Mouse (Mus musculus): ENCODE data around the gene Tnrc18. TPM values are rescaled to one million over a fixed set of nuclear protein-coding genes. Genes with fewer than 3 reads are reported as not detected.
"Not testable (repeated sequence)": the region's sequence is repeated elsewhere in the genome, so short reads cannot be mapped to it uniquely, and the experiment has no call there.

The Tnrc18 gene
- polyA plus RNA-seq, 1 experiment from 2014 or later = 40.7 TPM

DNA sequence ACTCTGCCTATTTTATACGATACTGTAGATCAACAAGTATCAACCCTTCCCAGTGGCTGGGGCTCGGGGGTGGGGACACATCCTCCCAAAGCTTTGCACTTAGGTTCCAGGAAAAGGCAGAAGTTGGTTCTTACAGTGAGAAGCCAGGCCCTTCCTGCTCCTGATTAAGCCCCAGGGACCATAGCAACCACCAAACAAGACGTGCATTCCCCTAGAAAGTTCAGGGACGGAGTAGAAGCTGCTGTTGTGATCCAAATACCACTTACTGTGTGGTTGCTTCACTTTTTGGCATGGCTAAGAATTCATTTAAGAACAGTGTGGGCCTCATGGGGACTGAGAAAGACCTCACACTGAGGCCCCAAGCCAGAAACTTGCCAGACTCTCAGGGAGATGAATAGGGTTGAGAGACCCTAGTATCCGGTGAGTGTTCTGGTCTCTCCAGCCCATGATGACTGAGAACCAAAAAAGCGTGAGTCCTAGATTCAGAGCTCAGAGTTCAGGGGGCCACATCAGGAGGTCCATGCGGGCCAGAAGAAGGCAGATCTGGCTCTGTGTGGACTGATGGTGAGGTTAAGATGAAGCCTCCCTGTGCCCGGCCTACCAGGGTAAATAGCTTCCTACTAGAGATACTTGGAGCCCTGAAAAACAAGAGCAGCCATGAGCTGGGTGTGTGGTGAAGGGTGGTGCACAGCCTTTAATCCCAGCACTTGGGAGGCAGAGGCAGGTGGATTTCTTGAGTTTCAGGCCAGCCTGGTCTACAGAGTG, 24.1 kb upstream of the Tnrc18 start:
- Histone ChIP-seq H3K4me1 (replicated peaks) (no peaks in the 10 kb centered on the region), H3K27me3 (no peaks in the 10 kb centered on the region), H3K9me3 (no peaks in the 10 kb centered on the region), H3K27ac (no peak overlapping the region), H3K36me3 (no peaks in the 10 kb centered on the region), H3K4me2 (replicated peaks) (no peak overlapping the region), H3K4me3 (replicated peaks) (no peak overlapping the region), H3K9ac (replicated peaks) (no peak overlapping the region)
- WGBS = 86% methylated on average over 8 of the region's 8 CpGs
- ATAC-seq = no peak

DNA sequence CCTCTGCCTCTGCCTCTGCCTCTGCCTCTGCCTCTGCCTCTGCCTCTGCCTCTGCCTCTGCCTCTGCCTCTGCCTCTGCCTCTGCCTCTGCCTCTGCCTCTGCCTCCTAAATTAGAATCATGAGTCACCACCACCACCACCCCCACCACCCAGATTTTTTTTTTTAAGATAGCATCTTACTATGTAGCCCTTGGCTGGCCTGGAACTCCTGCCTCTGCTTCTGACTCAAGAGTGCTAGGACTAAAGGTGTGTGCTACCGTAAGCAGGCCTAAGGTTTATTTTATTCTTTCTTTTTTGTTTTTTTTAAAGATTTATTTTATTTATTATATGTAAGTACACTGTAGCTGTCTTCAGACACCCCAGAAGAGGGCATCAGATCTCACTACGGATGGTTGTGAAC, 20.0 kb upstream of the Tnrc18 start:
- H3K4me1 ChIP-seq (replicated peaks); H3K27ac ChIP-seq; H3K4me2 ChIP-seq (replicated peaks); H3K36me3 ChIP-seq; H3K9me3 ChIP-seq; ATAC-seq; H3K4me3 ChIP-seq (replicated peaks); H3K27me3 ChIP-seq; H3K9ac ChIP-seq (replicated peaks): not testable (repeated sequence)
- WGBS = 100% methylated on average over 2 of the region's 2 CpGs

GRCm38 (mm10) chr5:142836891-142837290, 19.4 kb upstream of the Tnrc18 start:
- no peaks in the 10 kb centered on the region for H3K27me3 ChIP-seq
- ATAC-seq = no peak
- WGBS = 73% methylated on average over 6 of the region's 6 CpGs

DNA sequence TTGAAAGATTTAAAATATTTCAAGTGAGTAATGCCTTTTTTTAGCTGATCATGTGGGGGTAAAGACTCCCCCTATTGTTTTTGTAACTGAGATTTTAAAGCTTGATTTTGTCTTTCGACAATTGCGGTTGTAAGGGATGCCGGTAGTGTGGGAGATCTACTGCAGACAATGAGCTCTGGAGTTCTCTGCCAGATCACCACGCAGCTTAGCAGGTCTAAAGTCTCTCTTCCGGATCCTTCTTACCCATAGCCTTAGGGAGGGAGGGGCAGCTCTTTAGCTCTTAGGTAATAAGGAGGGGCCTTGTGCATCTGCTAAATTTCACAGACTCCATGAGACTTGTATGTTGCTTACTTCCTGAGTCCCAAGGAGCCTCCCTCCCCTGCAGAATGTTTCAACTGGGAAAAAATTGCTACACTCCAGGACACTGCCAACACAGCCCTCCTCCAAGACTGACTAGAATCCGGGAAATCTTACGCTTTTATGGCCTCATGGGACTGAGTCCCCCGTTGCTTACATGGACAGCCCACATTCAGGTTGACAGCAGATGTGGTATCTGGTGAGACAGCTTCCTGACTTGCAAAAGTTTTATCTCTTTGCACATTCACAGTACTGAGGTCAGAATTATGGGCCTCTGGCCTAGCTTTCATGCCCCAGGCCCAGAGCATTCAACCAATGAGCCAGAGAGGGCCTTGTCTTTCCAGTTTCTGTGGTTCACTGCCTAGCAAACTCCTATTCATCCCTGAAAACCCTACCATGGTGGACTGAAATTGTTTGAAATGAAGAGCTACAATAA, 16.4 kb upstream of the Tnrc18 start:
- H3K4me2 ChIP-seq (replicated peaks) = no peak overlapping the region

More at GRCm38 (mm10) chr5:142836891-142837290, 19.4 kb upstream of the Tnrc18 start:
- no peak overlapping the region for H3K4me3 ChIP-seq (replicated peaks)
- no peak overlapping the region for H3K27ac ChIP-seq
- no peak overlapping the region for H3K9ac ChIP-seq (replicated peaks)
- no peaks in the 10 kb centered on the region for H3K36me3 ChIP-seq
- H3K9me3 ChIP-seq = no peaks in the 10 kb centered on the region
- no peak overlapping the region for H3K4me2 ChIP-seq (replicated peaks)
- H3K4me1 ChIP-seq (replicated peaks) = no peaks in the 10 kb centered on the region

DNA sequence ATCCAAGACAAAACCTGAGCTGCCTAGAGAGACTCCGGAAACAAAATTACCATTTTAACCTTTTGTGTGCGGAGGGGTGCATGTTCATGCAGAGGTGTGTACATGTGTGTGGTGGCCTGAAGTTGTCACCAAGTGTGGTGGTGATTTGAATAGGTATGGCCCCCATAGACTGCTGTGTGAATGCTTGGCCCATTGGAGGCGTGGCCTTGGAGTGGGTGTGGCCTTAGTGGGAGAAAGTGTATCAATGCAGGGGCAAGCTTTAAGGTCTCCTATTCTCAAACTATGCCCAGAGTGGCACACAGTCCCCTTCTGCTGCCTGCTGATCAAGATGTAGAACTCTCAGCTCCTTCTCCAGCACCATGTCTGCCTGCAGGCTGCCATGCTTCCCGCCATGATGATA, 8.7 kb upstream of the Tnrc18 start:
- no peaks in the 10 kb centered on the region for H3K27me3 ChIP-seq
- peaks cover 41% of the 10 kb centered on the region for H3K4me1 ChIP-seq (replicated peaks)
- H3K36me3 ChIP-seq = no peaks in the 10 kb centered on the region
- H3K27ac ChIP-seq = no peak overlapping the region
- H3K4me2 ChIP-seq (replicated peaks) = no peak overlapping the region
- 90% methylated on average over 4 of the region's 4 CpGs for WGBS
- no peak for ATAC-seq
- no peaks in the 10 kb centered on the region for H3K9me3 ChIP-seq
- no peak overlapping the region for H3K4me3 ChIP-seq (replicated peaks)
- H3K9ac ChIP-seq (replicated peaks) = no peak overlapping the region

More for the DNA sequence above, 16.4 kb upstream of the Tnrc18 start:
- Histone ChIP-seq H3K9me3 (no peaks in the 10 kb centered on the region), H3K27me3 (no peaks in the 10 kb centered on the region), H3K36me3 (no peaks in the 10 kb centered on the region), H3K27ac (no peak overlapping the region), H3K4me3 (replicated peaks) (no peak overlapping the region), H3K9ac (replicated peaks) (no peak overlapping the region), H3K4me1 (replicated peaks) (no peaks in the 10 kb centered on the region)
- 73% methylated on average over 8 of the region's 8 CpGs for WGBS
- no peak for ATAC-seq

GRCm38 (mm10) chr5:142825665-142826064, 8.2 kb upstream of the Tnrc18 start:
- 77% methylated on average over 5 of the region's 5 CpGs for WGBS
- Histone ChIP-seq H3K27ac (peak overlapping the region; percentile 100; the same call in 1 of the 2 replicates), H3K9me3 (no peaks in the 10 kb centered on the region), H3K9ac (replicated peaks) (no peak overlapping the region), H3K4me1 (replicated peaks) (peaks cover 41% of the 10 kb centered on the region), H3K27me3 (no peaks in the 10 kb centered on the region), H3K4me3 (replicated peaks) (no peak overlapping the region), H3K36me3 (no peaks in the 10 kb centered on the region), H3K4me2 (replicated peaks) (no peak overlapping the region)
- no peak for ATAC-seq

GRCm38 (mm10) chr5:142824091-142824490, 6.6 kb upstream of the Tnrc18 start:
- H3K4me1 ChIP-seq (replicated peaks) = peaks cover 41% of the 10 kb centered on the region
- H3K27me3 ChIP-seq = no peaks in the 10 kb centered on the region
- H3K27ac ChIP-seq = peak overlapping the region; percentile 100
- peak overlapping the region; percentile 99 for H3K9ac ChIP-seq (replicated peaks)
- no peaks in the 10 kb centered on the region for H3K36me3 ChIP-seq
- peak overlapping the region; percentile 100 for H3K4me3 ChIP-seq (replicated peaks)
- 16% methylated on average over 6 of the region's 6 CpGs for WGBS
- peak overlapping the region; percentile 82 for H3K4me2 ChIP-seq (replicated peaks)
- no peak for ATAC-seq
- H3K9me3 ChIP-seq = no peaks in the 10 kb centered on the region

- H3K27ac ChIP-seq = peak overlapping the region; percentile 100
- H3K9me3 ChIP-seq = no peaks in the 10 kb centered on the region
- peak overlapping the region; percentile 82 for H3K4me2 ChIP-seq (replicated peaks)
- H3K9ac ChIP-seq (replicated peaks) = peak overlapping the region; percentile 99
- H3K4me3 ChIP-seq (replicated peaks) = peak overlapping the region; percentile 100
- H3K27me3 ChIP-seq = no peaks in the 10 kb centered on the region
- WGBS = 5% methylated on average over 31 of the region's 31 CpGs
- no peaks in the 10 kb centered on the region for H3K36me3 ChIP-seq
- peaks cover 41% of the 10 kb centered on the region for H3K4me1 ChIP-seq (replicated peaks)
- ATAC-seq = peak; percentile 34
Measured at GRCm38 (mm10) chr5:142823096-142824062, 5.9 kb upstream of the Tnrc18 start.

GRCm38 (mm10) chr5:142822286-142823095, 5.0 kb upstream of the Tnrc18 start:
- WGBS = under 1% methylated on average over 36 of the region's 36 CpGs
- peaks cover 41% of the 10 kb centered on the region for H3K4me1 ChIP-seq (replicated peaks)
- peak overlapping the region; percentile 82 for H3K4me2 ChIP-seq (replicated peaks)
- no peak for ATAC-seq
- no peaks in the 10 kb centered on the region for H3K36me3 ChIP-seq
- H3K9ac ChIP-seq (replicated peaks) = peak overlapping the region; percentile 99
- H3K4me3 ChIP-seq (replicated peaks) = peak overlapping the region; percentile 100
- H3K27ac ChIP-seq = peak overlapping the region; percentile 100
- no peaks in the 10 kb centered on the region for H3K27me3 ChIP-seq
- H3K9me3 ChIP-seq = no peaks in the 10 kb centered on the region

DNA sequence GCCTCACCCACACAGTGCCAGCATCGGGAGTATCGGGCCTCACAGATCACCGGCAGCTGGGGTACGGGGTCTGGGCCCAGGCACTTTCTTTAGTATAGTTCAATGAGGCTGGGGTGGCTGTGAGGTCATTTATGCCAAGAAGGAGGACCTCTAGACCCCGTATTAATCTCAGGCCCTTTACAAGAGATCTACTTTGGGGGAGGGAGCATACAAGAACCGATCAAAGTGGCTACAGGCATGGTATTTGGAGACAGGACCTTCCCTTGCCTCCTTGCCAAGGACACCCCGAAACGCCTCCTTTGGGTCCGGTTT, 4.5 kb upstream of the Tnrc18 start:
- no peaks in the 10 kb centered on the region for H3K27me3 ChIP-seq
- H3K4me1 ChIP-seq (replicated peaks) = peaks cover 41% of the 10 kb centered on the region
- peak overlapping the region; percentile 100 for H3K27ac ChIP-seq
- 0% methylated on average over 9 of the region's 9 CpGs for WGBS
- peak overlapping the region; percentile 99 for H3K9ac ChIP-seq (replicated peaks)
- H3K4me3 ChIP-seq (replicated peaks) = peak overlapping the region; percentile 100
- H3K4me2 ChIP-seq (replicated peaks) = peak overlapping the region; percentile 82
- H3K9me3 ChIP-seq = no peaks in the 10 kb centered on the region
- no peaks in the 10 kb centered on the region for H3K36me3 ChIP-seq
- ATAC-seq = no peak
